Mouse (Mus musculus): ENCODE measurements around the gene Lipe.
A peak's percentile ranks its signal among the peaks of the same experiment; 100 is the strongest.

Gene Lipe

DNA sequence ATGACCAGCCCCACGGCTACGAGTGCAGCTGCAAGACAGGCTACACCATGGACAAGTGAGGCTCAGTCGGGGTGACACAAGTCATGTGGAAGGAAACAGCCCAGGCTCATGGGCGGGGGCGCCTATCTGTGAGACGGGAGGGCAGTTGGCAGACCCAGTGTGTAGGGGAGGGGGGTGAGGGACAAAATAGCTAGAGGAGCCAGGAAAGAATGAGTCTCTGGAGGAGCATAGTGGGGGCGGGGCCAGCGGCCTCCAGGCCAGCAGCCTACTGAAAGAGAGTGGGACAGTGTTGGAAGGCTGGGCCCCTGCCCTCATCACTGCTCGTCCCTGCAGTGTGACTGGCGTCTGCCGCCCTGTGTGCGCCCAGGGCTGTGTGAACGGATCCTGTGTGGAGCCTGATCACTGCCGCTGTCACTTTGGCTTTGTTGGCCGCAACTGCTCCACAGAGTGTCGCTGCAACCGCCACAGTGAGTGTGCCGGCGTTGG, 39.7 kb downstream of the Lipe start:
- DNase-seq: no peak

DNA sequence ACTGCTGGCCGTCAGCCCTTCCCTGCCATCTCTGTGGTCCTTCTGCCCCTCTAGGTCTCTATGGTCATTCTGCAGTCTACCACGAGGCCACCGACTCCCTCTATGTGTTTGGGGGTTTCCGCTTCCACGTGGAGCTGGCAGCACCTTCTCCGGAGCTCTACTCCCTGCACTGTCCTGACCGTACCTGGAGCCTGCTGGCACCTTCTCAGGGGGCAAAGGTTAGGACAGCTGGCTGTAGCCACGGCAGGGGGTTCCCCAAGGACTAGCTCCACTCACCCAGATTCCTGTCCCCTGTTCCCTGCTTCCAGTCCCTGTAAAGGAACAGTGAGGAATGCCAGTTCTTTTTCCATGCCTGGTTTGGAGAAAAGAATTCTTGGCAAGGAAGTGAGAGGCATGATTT, 49.6 kb downstream of the Lipe start:
- no peak for DNase-seq

- DNase-seq: no peak
Measured at GRCm38 (mm10) chr7:25341000-25341784, 57.3 kb downstream of the Lipe start.

DNA sequence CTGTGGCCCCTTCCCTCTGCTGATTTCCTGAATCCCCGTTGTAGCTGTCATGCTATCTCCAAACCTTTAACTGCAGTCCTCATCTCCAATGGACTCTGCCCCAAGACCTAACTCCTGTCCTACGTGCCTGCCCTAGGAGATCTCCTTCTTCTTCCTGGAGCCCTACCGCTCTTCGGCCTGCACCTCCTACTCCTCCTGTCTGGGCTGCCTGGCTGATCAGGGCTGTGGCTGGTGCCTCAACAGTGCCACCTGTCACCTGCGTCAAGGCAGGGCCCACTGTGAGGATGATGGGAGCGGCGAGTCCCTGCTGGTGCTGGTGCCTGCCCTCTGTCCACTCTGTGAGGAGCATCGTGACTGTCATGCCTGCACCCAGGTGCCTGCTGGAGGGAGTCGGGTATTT, 59.2 kb downstream of the Lipe start:
- no peak for DNase-seq

DNA sequence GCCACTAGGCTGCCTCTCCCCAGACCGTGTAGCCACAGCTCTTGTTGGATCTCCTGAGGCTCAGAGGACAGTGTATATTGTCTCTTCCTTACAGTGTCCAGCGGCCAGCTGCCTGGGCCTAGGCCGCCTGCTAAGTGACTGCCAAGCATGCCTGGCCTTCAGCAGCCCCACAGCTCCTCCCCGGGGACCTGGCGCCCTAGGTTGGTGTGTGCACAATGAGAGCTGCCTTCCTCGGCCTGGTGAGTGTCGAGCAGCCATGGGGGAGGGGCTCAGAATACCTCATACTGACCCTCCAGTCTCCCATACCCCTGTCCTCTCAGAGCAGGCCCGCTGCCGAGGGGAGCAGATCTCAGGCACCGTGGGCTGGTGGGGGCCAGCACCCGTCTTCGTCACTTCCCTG, 64.0 kb downstream of the Lipe start:
- DNase-seq: no peak

DNA sequence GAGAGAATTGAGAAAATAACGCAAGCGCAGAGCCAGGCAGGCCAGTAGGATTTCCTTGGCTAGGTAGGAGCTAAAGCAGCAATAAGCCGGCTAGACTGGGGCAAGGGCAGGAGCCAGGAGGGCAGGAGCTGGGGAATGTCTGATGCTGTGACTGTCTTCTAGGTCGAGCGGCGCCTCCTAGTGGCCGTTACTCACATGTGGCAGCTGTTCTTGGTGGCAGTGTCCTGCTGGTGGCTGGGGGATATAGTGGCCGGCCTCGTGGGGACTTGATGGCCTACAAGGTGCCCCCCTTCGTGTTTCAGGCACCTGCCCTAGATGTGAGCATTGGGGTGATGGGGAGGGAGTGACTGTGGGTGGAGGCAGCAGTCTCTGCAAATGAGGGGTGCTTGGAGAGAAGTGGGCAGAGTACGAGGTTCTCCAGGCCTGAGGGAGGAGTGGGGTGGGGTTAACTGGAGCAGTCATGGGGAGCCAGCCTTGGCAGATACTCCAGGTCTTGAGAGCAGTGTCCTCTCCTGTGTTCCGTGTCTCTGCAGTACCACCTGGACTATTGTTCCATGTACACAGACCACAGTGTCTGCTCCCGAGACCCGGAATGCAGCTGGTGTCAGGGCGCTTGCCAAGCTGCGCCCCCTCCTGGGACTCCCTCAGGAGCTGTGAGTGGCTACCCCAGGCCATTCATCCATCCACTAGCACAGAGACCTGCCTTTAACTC, 64.8 kb downstream of the Lipe start:
- peak; percentile 34 to 55 for DNase-seq
